Mouse (Mus musculus) G1E (cell line): ENCODE results near the gene Gprc5c.

ENCODE experiments used
- CTCF ChIP-seq: IDR thresholded peaks from 2 replicates; pipeline ENCODE4 v1.5.1; 2012; ENCODE audit warnings: low read depth, low read length, inconsistent platforms, mixed read lengths
- GATA1 ChIP-seq: IDR thresholded peaks from 2 replicates; pipeline ENCODE4 v1.6.1; 2012; ENCODE audit warnings: borderline replicate concordance, low read length, inconsistent platforms, mixed read lengths
- TAL1 ChIP-seq: conservative IDR thresholded peaks from 2 replicates; pipeline ENCODE4 v1.6.1; 2012; ENCODE audit warnings: low read depth, low read length, inconsistent platforms, mixed read lengths

DNA sequence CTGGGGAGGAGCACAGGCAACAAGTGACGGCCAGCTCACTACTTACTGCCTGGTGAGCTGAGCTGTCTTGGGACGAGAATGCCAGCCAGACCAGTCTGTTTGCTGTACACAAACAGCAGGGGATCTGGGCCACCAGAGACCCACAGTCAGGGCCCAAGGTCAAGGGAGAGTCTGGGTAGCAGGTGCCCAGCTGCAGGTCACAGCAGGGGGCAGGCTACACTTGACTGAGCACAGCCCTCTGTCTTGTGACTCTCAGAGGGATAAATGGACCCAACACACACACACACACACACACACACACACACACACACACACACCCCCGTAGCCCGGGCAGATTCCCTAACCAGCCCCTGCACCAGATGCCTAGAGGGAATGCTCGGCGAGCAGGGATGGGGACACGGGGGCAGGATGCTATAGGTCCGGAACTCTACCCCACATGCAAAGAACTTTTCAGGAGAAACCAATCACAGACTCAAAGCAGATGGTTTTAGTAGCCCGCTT lies 24.4 kb downstream of the Gprc5c start:
- no peak for TF ChIP-seq CTCF
- no peak for TF ChIP-seq TAL1
- TF ChIP-seq GATA1: no peak
